Mouse (Mus musculus) ES-Bruce4 (cell line): ENCODE measurements around the gene Efemp2. TPM values are rescaled to one million over a fixed set of nuclear protein-coding genes. Genes with fewer than 3 reads are reported as not detected.

Experiments used
- H3K27ac ChIP-seq: 2 replicates; pipeline ENCODE4 v1.5.1; 2012; ENCODE audit warnings: low read length, inconsistent platforms; ENCODE audit not compliant: insufficient read depth
- H3K27me3 ChIP-seq: 2 replicates; pipeline ENCODE4 v1.6.1; 2012; ENCODE audit warnings: mild to moderate bottlenecking, low read length, inconsistent platforms; ENCODE audit not compliant: control insufficient read depth, poor library complexity, insufficient read depth, severe bottlenecking
- H3K36me3 ChIP-seq: 2 replicates; pipeline ENCODE4 v1.6.1; 2012; ENCODE audit warnings: inconsistent platforms, mild to moderate bottlenecking, low read length, moderate library complexity; ENCODE audit not compliant: control insufficient read depth, poor library complexity, insufficient read depth, severe bottlenecking
- H3K4me1 ChIP-seq: one replicate; pipeline ENCODE4 v1.8.1; 2011; ENCODE audit warnings: low read length; ENCODE audit not compliant: control insufficient read depth, insufficient read depth
- H3K4me3 ChIP-seq: 2 replicates; pipeline ENCODE4 v1.5.1; 2011; ENCODE audit warnings: low read depth, mild to moderate bottlenecking, low read length
- H3K9ac ChIP-seq: 2 replicates; pipeline ENCODE4 v1.6.1; 2012; ENCODE audit warnings: low read depth, mild to moderate bottlenecking, inconsistent platforms; ENCODE audit not compliant: poor library complexity, severe bottlenecking
- H3K9me3 ChIP-seq: replicated peaks from 2 replicates; pipeline ENCODE4 v1.6.1; 2012; ENCODE audit warnings: mild to moderate bottlenecking, low read length, inconsistent platforms; ENCODE audit not compliant: control insufficient read depth, poor library complexity, insufficient read depth, severe bottlenecking
- CTCF ChIP-seq: IDR thresholded peaks from one replicate; pipeline ENCODE4 v1.8.1; 2011; ENCODE audit warnings: low read depth, low read length
- EP300 ChIP-seq: IDR thresholded peaks from 2 replicates; pipeline ENCODE4 v1.6.1; 2011; ENCODE audit warnings: low read depth, low read length; ENCODE audit not compliant: insufficient read depth
- POLR2A ChIP-seq: IDR thresholded peaks from one replicate; pipeline ENCODE4 v1.8.1; 2011; ENCODE audit warnings: low read length; ENCODE audit not compliant: insufficient read depth
- polyA plus RNA-seq: library from polyadenylated mRNA; stranded (reverse); fragments of >200 nt; gene quantifications from 2 replicates; pipeline ENCODE4 v1.2.4, GENCODE M21; 2011; ENCODE audit warnings: low read depth; ENCODE audit not compliant: missing spikeins, insufficient read depth, insufficient read length

The Efemp2 gene
- polyA plus RNA-seq, 1 experiment = 21.5 TPM

GRCm38 (mm10) chr19:5456241-5456921 is 17.4 kb upstream of the Efemp2 start:
- Histone ChIP-seq H3K4me3 (peak overlapping the region; percentile 64), H3K9me3 (no peaks in the 10 kb centered on the region), H3K4me1 (no peaks in the 10 kb centered on the region), H3K9ac (peak overlapping the region; percentile 86), H3K27ac (no peak overlapping the region), H3K36me3 (no peaks in the 10 kb centered on the region; the same call in 1 of the 2 replicates), H3K27me3 (no peaks in the 10 kb centered on the region)
- TF ChIP-seq EP300 (no peak), CTCF (no peak), POLR2A (no peak)

GRCm38 (mm10) chr19:5456922-5457745 is 16.6 kb upstream of the Efemp2 start:
- Histone ChIP-seq H3K27me3 (no peaks in the 10 kb centered on the region), H3K9ac (peak overlapping the region; percentile 86), H3K27ac (no peak overlapping the region), H3K36me3 (no peaks in the 10 kb centered on the region; the same call in 1 of the 2 replicates), H3K4me3 (peak overlapping the region; percentile 64), H3K9me3 (no peaks in the 10 kb centered on the region), H3K4me1 (no peaks in the 10 kb centered on the region)
- peak; percentile 85 for TF ChIP-seq POLR2A
- TF ChIP-seq CTCF = no peak
- no peak for TF ChIP-seq EP300

- no peaks in the 10 kb centered on the region; the same call in 1 of the 2 replicates for H3K36me3 ChIP-seq
- no peaks in the 10 kb centered on the region for H3K9me3 ChIP-seq
- H3K4me1 ChIP-seq = no peaks in the 10 kb centered on the region
- TF ChIP-seq POLR2A (no peak), EP300 (no peak), CTCF (no peak)
- no peak within 1 kb of the TSS for H3K27ac ChIP-seq
- peak within 1 kb of the TSS; percentile 86 for H3K9ac ChIP-seq
- H3K4me3 ChIP-seq = peak within 1 kb of the TSS; percentile 64
- no peaks in the 10 kb centered on the region for H3K27me3 ChIP-seq
These were observed 15.9 kb upstream of the Efemp2 start, which contains the start of gene Ccdc85b for GRCm38 (mm10) chr19:5457746-5458442. Gene Ccdc85b (minus strand): TSS chr19:5457894.

- Histone ChIP-seq H3K27ac (no peak overlapping the region), H3K27me3 (no peaks in the 10 kb centered on the region), H3K9ac (no peak overlapping the region), H3K4me1 (no peaks in the 10 kb centered on the region), H3K9me3 (no peaks in the 10 kb centered on the region), H3K36me3 (no peaks in the 10 kb centered on the region; the same call in 1 of the 2 replicates), H3K4me3 (no peak overlapping the region)
- no peak for TF ChIP-seq POLR2A
- TF ChIP-seq EP300 = no peak
- no peak for TF ChIP-seq CTCF
These were observed 14.7 kb upstream of the Efemp2 start for GRCm38 (mm10) chr19:5459019-5459418.

- Histone ChIP-seq H3K36me3 (no peaks in the 10 kb centered on the region), H3K9me3 (no peaks in the 10 kb centered on the region), H3K4me3 (no peak overlapping the region), H3K9ac (peak overlapping the region; percentile 80), H3K27ac (no peak overlapping the region), H3K4me1 (no peaks in the 10 kb centered on the region), H3K27me3 (no peaks in the 10 kb centered on the region)
- TF ChIP-seq CTCF (no peak), POLR2A (no peak)
These were observed 13.9 kb upstream of the Efemp2 start for GRCm38 (mm10) chr19:5459896-5460295.
